Mouse (Mus musculus): ENCODE data around the gene Gm38392.

DNA sequence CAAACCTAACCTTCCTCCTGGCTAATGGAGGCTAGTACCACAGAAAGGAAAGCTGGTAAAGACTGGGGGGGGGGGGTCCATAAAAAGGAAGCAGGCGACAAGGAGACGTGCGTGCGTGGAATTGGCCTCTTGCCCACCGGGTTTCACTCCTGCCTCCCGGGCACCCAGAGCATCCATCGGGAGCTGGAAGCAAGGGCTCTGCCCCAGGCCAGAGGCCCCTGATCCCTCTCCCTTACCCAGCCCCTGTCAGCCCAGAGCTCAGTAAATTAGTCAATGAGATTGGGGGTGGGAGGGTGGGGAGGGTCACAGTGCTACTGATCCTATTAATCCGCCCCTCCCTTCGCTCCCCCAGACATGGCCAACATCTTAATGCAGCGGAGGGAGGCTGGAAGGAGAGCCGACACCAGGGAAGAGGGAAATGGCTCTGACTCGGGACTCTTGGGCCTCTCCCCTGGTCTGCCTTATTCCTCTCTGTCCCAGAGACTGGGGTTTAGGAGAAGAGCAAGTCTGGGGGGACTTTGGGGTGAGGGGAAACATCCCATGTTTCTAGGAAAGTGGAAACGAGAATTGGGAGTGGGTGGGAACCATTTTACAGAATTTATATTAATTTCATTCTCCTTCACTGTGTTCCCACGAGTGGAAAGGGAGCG is 79.4 kb downstream of the Gm38392 start:
- TF ChIP-seq POLR2A (IDR thresholded peaks at IDR 0.05; ENCODE audit: low read depth, low read length) (no peak), CTCF (conservative IDR thresholded peaks at IDR 0.05; ENCODE audit: insufficient read depth, insufficient read length, low read depth, low read length) (no peak)

All from kidney, adult 2 months (tissue).